Mouse (Mus musculus) adrenal gland, adult 8-10 months (tissue): ENCODE data around the gene Morn4. TPM values are rescaled to one million over a fixed set of nuclear protein-coding genes. Genes with fewer than 3 reads are reported as not detected.
A peak's percentile ranks its signal among the peaks of the same experiment; 100 is the strongest.
"Not testable (repeated sequence)": the region's sequence is repeated elsewhere in the genome, so short reads cannot be mapped to it uniquely, and the experiment has no call there.

Experiments used
- DNase-seq: peaks from one replicate; pipeline ENCODE4 v3.0.0; 2022
- total RNA-seq, 4 experiments: library from RNA; stranded (reverse); gene quantifications; 2 replicates each; pipeline ENCODE4 v1.2.4; 2022

Gene Morn4
- total RNA-seq, 4 experiments from 2014 or later: 9.1 to 25.1 (median 19.8) TPM

GRCm38 (mm10) chr19:42085690-42086089 lies 467 bp downstream of the Morn4 start:
- DNase-seq: no peak

- not testable (repeated sequence) for DNase-seq
These were observed 4.5 kb downstream of the Morn4 start for GRCm38 (mm10) chr19:42081613-42082012.

- DNase-seq: no peak
These were observed 5.7 kb downstream of the Morn4 start for GRCm38 (mm10) chr19:42080469-42080868.

- DNase-seq: no peak
These were observed 6.2 kb downstream of the Morn4 start for GRCm38 (mm10) chr19:42079950-42080349.

GRCm38 (mm10) chr19:42079006-42079405 lies 7.2 kb downstream of the Morn4 start:
- DNase-seq: no peak

GRCm38 (mm10) chr19:42078566-42078965 lies 7.6 kb downstream of the Morn4 start:
- no peak for DNase-seq

- DNase-seq: no peak
These were observed 10.2 kb downstream of the Morn4 start for GRCm38 (mm10) chr19:42075992-42076391.

GRCm38 (mm10) chr19:42075051-42075450 lies 11.1 kb downstream of the Morn4 start:
- DNase-seq: no peak

GRCm38 (mm10) chr19:42072802-42073201 lies 13.4 kb downstream of the Morn4 start:
- DNase-seq: peak; percentile 42

GRCm38 (mm10) chr19:42071886-42072608 lies 14.1 kb downstream of the Morn4 start:
- no peak for DNase-seq

- no peak for DNase-seq
These were observed 14.9 kb downstream of the Morn4 start for GRCm38 (mm10) chr19:42071221-42071620.

GRCm38 (mm10) chr19:42069241-42069525 lies 17.0 kb downstream of the Morn4 start:
- DNase-seq: no peak

GRCm38 (mm10) chr19:42068441-42069240 lies 17.5 kb downstream of the Morn4 start:
- DNase-seq: no peak

GRCm38 (mm10) chr19:42061443-42061842 lies 24.7 kb downstream of the Morn4 start:
- no peak for DNase-seq

- no peak for DNase-seq
These were observed 27.7 kb downstream of the Morn4 start for GRCm38 (mm10) chr19:42058426-42058825.

- DNase-seq: no peak
These were observed 29.3 kb downstream of the Morn4 start for GRCm38 (mm10) chr19:42056719-42057409.

GRCm38 (mm10) chr19:42055881-42056280 lies 30.3 kb downstream of the Morn4 start:
- DNase-seq: no peak

GRCm38 (mm10) chr19:42054255-42054654 lies 31.9 kb downstream of the Morn4 start:
- no peak for DNase-seq

GRCm38 (mm10) chr19:42051948-42052347 lies 34.2 kb downstream of the Morn4 start, which contains the start of gene 4933411K16Rik:
4933411K16Rik (plus strand) TSS chr19:42052248.
- no peak for DNase-seq

GRCm38 (mm10) chr19:42051351-42051750 lies 34.8 kb downstream of the Morn4 start:
- no peak for DNase-seq

GRCm38 (mm10) chr19:42050251-42050650 lies 35.9 kb downstream of the Morn4 start:
- no peak for DNase-seq

- DNase-seq: peak; percentile 71
These were observed 40.7 kb downstream of the Morn4 start, which contains the start of gene Hoga1 for GRCm38 (mm10) chr19:42045269-42046102. Hoga1 (plus strand) TSS chr19:42045610.
